Mouse (Mus musculus) embryo, embryonic 9.5 days (tissue): ENCODE results near the gene Gm8127.
"Not testable (repeated sequence)": the region's sequence is repeated elsewhere in the genome, so short reads cannot be mapped to it uniquely, and the experiment has no call there.

Experiments
- DNase-seq: peaks from one replicate; pipeline ENCODE4 v3.0.0-alpha.2; 2017; ENCODE audit errors: extremely low spot score

Gene Gm8127

GRCm38 (mm10) chr14:43293503-43293902 lies at the start of gene Gm8127:
Gm8127 (minus strand) TSS chr14:43293832.
- DNase-seq = not testable (repeated sequence)

GRCm38 (mm10) chr14:43337646-43338045 lies 44.0 kb upstream of the Gm8127 start:
- not testable (repeated sequence) for DNase-seq

GRCm38 (mm10) chr14:43331362-43331880 lies 37.8 kb upstream of the Gm8127 start:
- not testable (repeated sequence) for DNase-seq

- not testable (repeated sequence) for DNase-seq
Measured at GRCm38 (mm10) chr14:43328603-43329002, 35.0 kb upstream of the Gm8127 start.

GRCm38 (mm10) chr14:43319516-43319915 lies 25.9 kb upstream of the Gm8127 start:
- DNase-seq = not testable (repeated sequence)

GRCm38 (mm10) chr14:43278681-43279080 lies 15.0 kb downstream of the Gm8127 start:
- DNase-seq = not testable (repeated sequence)

- not testable (repeated sequence) for DNase-seq
Measured at GRCm38 (mm10) chr14:43278146-43278545, 15.5 kb downstream of the Gm8127 start.

GRCm38 (mm10) chr14:43277468-43277867 lies 16.2 kb downstream of the Gm8127 start:
- not testable (repeated sequence) for DNase-seq

- not testable (repeated sequence) for DNase-seq
Measured at GRCm38 (mm10) chr14:43275752-43276151, 17.9 kb downstream of the Gm8127 start.

GRCm38 (mm10) chr14:43274986-43275511 lies 18.6 kb downstream of the Gm8127 start, which contains the start of gene Gm9732:
Gm9732 (plus strand) TSS chr14:43275036.
- DNase-seq = not testable (repeated sequence)

- DNase-seq = not testable (repeated sequence)
Measured at GRCm38 (mm10) chr14:43273161-43273560, 20.5 kb downstream of the Gm8127 start.

- DNase-seq = not testable (repeated sequence)
Measured at GRCm38 (mm10) chr14:43269211-43269610, 24.4 kb downstream of the Gm8127 start.

- not testable (repeated sequence) for DNase-seq
Measured at GRCm38 (mm10) chr14:43268521-43269084, 25.0 kb downstream of the Gm8127 start.

- not testable (repeated sequence) for DNase-seq
Measured at GRCm38 (mm10) chr14:43263421-43263820, 30.2 kb downstream of the Gm8127 start.

- not testable (repeated sequence) for DNase-seq
Measured at GRCm38 (mm10) chr14:43258349-43258748, 35.3 kb downstream of the Gm8127 start, which contains the start of gene Gm8126. Gm8126 (plus strand) TSS chr14:43258649.

- DNase-seq = not testable (repeated sequence)
Measured at GRCm38 (mm10) chr14:43256511-43256910, 37.1 kb downstream of the Gm8127 start.

- not testable (repeated sequence) for DNase-seq
Measured at GRCm38 (mm10) chr14:43250549-43251253, 42.9 kb downstream of the Gm8127 start.

- not testable (repeated sequence) for DNase-seq
Measured at GRCm38 (mm10) chr14:43249611-43250170, 43.9 kb downstream of the Gm8127 start.
